Mouse (Mus musculus) spleen, adult 18-20 months (tissue): Measurements from ENCODE around the gene Adcy4.

Experiments used
- DNase-seq, 2 experiments: peaks; one replicate each; pipeline ENCODE4 v3.0.0; 2022; ENCODE audit warnings: mixed read lengths in 2 of 2

Adcy4 gene

DNA sequence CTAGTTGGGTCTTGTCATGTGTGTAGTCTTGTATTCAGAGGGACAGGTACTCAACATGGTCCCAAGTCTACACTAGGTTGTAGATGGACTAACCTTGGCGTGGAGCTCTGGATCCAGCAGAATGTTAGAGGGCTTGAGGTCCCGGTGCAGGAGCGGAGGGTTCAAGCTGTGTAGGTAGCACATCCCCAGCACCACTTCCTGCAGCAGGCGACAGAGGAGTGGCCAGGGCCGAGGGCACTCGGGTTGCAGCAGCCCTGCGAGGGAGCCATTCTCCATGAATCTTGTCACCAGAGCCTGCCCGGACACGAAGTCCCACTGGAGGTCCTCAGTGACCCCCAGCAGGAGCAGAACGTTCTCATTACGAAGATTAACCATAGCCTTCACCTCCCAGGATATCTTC lies 3.8 kb upstream of the Adcy4 start:
- DNase-seq: no peak

DNA sequence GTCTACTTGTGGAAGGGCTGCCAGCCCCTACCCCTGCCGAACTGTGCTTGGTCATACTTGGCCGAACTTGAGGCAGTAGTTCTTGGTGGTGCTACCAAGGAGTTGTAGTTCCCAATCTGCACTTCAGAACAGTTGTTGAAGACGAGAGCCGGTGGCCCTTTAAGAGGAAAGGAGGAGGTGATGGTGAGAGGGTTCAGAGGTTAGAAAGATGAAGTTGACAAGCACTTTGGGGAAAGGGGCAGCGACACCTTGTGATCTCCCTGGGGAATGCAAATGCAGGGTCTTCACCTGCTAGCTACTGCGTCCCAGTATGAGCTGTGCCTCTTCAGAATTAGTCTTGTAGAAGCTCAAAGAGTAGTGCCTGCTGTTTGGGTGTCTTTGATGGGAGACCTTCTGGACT lies 1.3 kb upstream of the Adcy4 start:
- no peak for DNase-seq

DNA sequence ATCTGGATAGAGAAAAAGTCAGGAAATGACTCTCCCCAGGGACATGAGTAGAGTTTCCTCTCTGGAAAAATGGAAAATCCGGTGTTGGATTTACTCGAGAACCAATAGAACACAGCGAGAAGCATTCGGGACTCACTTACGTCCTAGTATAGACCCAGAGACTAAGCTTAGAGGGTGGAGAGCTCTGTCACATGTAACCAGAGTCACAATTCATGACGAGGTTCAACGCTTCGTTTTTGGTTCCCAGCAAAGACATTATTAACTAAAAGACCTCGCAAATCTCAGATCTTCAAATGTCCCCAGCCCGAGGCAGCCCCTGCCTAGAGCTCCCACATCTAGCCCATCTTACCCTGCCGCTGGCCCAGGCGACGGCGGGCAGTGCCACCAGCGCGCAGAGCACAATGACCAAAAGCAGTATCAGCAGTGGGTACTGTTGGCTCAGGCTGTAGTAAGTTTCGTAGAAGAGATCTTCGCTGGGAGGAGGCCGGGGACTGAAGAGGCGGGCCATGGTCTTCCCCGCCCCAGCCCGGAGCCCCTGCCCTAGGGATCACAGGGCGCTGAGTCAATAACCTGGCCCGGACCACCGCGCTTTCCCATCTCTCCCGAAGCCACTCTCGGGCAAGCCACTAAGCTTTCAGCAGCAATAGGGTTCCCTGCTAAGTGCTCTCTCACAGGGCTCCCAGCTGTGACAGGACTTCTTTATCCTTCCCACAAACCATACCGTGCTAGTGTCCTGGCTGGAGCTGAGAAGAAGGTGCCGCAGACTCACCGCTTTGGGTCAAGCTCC lies 531 bp downstream of the Adcy4 start:
- peak in 1 of 2 experiments; percentile 1 for DNase-seq

- DNase-seq: peak in 1 of 2 experiments; percentile 0
These were observed 1.4 kb downstream of the Adcy4 start for GRCm38 (mm10) chr14:55782361-55782960.

GRCm38 (mm10) chr14:55781310-55781709 lies 2.6 kb downstream of the Adcy4 start:
- peak in 1 of 2 experiments; percentile 34 for DNase-seq

GRCm38 (mm10) chr14:55780736-55781135 lies 3.2 kb downstream of the Adcy4 start:
- peak in 1 of 2 experiments; percentile 2 for DNase-seq

GRCm38 (mm10) chr14:55779656-55780055 lies 4.2 kb downstream of the Adcy4 start:
- peak in 1 of 2 experiments; percentile 0 for DNase-seq

GRCm38 (mm10) chr14:55778686-55779085 lies 5.2 kb downstream of the Adcy4 start:
- no peak for DNase-seq

- DNase-seq: no peak
These were observed 6.1 kb downstream of the Adcy4 start for GRCm38 (mm10) chr14:55777806-55778205.

DNA sequence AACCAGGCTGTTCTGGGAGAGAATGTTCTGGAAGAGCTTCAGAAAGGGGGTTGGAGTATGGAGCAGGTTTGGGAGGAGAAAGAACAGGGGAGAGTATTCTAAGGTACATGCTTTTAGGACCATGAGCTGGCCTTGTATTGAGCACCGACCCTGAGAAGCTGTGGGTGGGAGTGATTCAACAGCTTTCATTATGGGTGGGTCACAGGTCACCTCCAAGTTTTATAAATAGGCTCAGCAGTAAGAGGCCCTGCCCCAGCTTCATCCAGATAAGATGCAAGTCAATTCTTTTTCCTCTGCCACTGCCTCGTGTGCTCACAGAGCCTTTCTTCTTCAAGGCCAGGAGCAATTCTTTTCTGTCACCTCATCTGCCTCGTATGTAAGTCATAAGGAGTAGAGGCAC lies 6.7 kb downstream of the Adcy4 start:
- DNase-seq: no peak

DNA sequence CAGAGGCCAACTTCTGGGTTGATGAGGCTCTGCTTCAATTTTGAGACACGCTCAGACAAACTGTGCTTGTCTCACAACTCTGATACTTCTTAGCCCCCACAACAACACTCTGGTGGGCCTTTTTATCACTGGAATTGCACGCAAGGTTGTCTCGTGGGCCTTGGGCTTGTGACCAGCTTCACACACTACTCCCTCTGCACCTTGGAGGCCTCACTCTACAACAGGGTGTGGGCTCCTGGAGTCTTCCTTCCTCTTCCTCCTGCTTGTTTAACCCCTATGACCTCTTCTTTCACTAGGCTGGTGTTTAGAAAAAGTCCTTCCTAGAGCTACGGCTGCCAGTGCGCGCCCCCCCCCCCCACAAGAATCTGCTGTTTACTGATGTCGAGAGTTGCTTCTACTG lies 7.2 kb downstream of the Adcy4 start:
- DNase-seq: no peak

- no peak for DNase-seq
These were observed 14.7 kb downstream of the Adcy4 start for GRCm38 (mm10) chr14:55769087-55769703.

GRCm38 (mm10) chr14:55768555-55768954 lies 15.3 kb downstream of the Adcy4 start:
- DNase-seq: no peak

- peak in 1 of 2 experiments; percentile 49 for DNase-seq
These were observed 16.1 kb downstream of the Adcy4 start for GRCm38 (mm10) chr14:55767519-55768414.

- DNase-seq: no peak
These were observed 18.2 kb downstream of the Adcy4 start, which contains the start of gene Ltb4r1 for GRCm38 (mm10) chr14:55765696-55766095. Gene Ltb4r1 (plus strand): TSS chr14:55765962.

DNA sequence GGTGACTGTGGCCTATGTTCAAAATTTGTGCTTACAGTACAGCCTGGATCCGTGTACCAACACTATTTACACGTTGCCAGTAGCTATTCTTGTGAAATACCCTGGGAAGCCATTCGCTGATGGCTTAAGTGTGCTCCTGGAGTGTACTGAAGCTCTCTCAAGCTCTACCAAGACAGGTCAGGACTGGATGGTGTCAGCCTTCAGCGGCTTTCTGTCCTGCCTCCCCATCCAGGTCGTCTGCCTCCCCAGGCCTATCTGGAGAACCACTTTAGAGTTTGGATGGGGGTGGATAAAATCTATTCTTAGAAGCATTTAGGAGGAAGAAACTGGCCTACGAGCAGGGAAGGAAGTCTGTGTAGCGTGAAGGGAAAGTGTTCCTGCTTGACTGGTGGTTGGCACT lies 20.7 kb downstream of the Adcy4 start:
- DNase-seq: no peak

GRCm38 (mm10) chr14:55762001-55762821 lies 21.7 kb downstream of the Adcy4 start:
- DNase-seq: no peak

- no peak for DNase-seq
These were observed 22.7 kb downstream of the Adcy4 start, which contains the start of gene Ltb4r2 for GRCm38 (mm10) chr14:55761163-55761562. Gene Ltb4r2 (plus strand): TSS chr14:55761428.

DNA sequence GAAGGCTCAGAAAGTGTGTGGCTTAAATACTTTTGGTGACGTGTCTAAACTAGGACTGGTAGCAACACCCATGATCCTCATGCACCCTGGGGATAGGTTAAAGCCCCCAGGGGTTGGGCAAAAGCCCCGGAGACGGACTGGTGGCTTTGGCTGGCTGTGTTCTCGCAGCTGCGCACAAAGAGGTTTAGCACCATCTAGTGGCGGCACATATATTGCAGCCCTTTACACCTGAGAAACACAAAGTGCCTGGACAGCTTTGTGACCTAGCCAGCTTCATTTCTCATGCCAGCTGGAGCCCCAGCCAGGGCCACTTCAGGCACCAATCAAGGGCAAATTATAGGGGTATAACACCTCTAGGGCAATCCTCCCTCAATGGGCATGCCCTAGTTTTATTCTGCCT lies 23.7 kb downstream of the Adcy4 start:
- peak; percentile 57 to 86 for DNase-seq

GRCm38 (mm10) chr14:55758363-55758784 lies 25.5 kb downstream of the Adcy4 start, which contains the start of gene Cideb:
Gene Cideb (minus strand): TSS chr14:55758458.
- no peak for DNase-seq

DNA sequence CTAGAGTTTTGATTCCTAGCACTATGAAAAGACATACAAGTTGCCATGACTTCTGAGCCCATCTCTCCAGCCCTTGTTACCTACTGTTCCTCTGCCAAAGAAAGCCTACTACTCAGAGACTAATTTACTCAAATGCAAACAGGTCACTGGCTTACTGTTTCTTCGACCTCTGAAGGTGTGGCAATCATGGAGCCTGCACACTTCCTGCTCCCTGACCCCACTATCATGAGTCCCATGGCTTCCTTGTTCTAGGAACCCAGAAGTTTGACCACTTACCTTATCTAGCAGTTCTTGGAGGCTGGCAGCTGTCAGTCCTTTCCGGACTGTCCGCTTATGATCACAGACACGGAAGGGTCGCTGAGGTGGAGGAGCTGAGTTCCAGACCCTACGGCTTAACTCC lies 26.3 kb downstream of the Adcy4 start:
- DNase-seq: no peak
